Mouse (Mus musculus) kidney, adult 2 months (tissue): ENCODE data around the gene Pck2.

Source experiments
- CTCF ChIP-seq: fragments of 200-500 bp; conservative IDR thresholded peaks from 2 replicates; pipeline ENCODE4 v1.5.1; 2011; ENCODE audit warnings: low read depth, mild to moderate bottlenecking, control low read depth, low read length, moderate library complexity, mixed read lengths; ENCODE audit not compliant: insufficient read depth, insufficient read length
- POLR2A ChIP-seq: fragments of 200-500 bp; IDR thresholded peaks from one replicate; pipeline ENCODE4 v1.6.1; 2011; ENCODE audit warnings: low read depth, low read length, control low read depth

- no peak for TF ChIP-seq CTCF
- no peak for TF ChIP-seq POLR2A
Observed at GRCm38 (mm10) chr14:55575302-55575701, 35.2 kb downstream of the Pck2 start, which contains the start of gene Fitm1.
